Mouse (Mus musculus): ENCODE results near the gene Defa37.
"Not testable (repeated sequence)": the region's sequence is repeated elsewhere in the genome, so short reads cannot be mapped to it uniquely, and the experiment has no call there.

Defa37 gene

DNA sequence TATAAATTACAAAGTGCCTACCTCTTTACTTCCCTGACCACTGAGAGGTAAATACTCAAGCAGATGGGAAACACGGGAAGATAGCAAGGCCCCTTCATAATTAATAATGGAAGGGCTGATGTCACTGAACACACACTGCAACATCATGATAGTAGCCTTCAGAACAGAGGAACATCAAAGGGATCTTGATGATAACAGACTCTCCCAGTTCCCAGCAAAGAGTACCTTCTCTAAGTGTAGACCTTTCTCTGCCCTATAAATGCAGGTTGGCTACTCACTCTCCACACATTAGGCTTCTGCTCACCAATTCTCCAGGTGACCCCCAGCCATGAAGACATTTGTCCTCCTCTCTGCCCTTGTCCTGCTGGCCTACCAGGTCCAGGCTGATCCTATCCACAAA lies at the start of gene Defa37:
Gene Defa37, plus strand, starts transcription at position 301 of the 400 bp plus-strand sequence.
- DNase-seq = not testable (repeated sequence)

DNA sequence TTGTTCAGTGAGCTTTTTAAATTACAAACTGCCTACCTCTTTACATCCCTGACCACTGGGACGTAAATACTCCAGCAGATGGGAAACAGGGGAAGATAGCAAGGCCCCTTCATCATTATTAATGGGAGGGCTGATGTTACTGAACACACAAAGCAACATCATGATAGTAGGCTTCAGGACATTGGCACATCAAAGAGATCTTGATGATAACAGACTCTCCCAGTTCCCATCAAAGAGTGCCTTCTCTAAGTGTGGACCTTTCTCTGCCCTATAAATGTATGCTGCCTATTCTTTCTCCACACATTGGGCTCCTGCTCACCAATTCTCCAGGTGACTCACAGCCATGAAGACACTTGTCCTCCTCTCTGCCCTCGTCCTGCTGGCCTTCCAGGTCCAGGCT lies 36.5 kb upstream of the Defa37 start, which contains the start of gene Defa32:
Gene Defa32, plus strand, starts transcription at position 301 of the 400 bp plus-strand sequence.
- DNase-seq = not testable (repeated sequence)

DNA sequence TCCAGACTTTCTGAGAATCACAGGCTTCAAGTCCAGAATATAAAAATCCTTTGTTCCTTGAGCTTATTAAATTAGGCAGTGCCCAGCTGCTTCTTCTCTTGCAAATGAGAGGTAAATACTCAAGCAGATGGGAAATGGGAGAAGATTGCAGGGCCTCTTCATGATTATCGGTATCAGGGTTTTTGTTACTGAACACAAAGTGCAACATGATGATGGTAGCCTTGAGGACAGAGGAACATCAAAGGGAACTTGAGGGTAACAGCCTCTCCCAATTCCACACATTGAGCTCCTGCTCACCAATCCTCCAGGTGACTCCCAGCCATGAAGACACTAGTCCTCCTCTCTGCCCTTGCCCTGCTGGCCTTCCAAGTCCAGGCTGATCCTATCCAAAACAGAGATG lies 17.5 kb downstream of the Defa37 start, which contains the start of gene Defa28:
Gene Defa28, plus strand, starts transcription at position 301 of the 400 bp plus-strand sequence.
- DNase-seq = not testable (repeated sequence)

DNA sequence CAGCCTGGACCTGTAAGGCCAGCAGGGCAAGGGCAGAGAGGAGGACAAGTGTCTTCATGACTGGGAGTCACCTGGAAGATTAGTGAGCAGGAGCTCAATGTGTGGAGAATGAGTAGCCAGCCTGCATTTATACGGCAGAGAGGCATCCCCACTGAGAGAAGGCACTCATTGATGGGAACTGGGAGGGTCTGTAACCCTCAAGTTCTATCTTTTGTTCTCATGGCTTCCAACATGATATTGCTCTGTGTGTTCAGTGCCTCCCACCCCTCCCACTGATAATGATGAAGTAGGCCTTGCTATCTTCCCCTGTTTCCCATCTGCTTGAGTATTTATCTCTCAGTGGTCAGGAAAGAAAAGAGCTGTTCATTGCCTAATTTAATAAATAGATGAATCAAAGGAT lies 29.2 kb downstream of the Defa37 start, which contains the start of gene Gm7861:
Gene Gm7861, minus strand, starts transcription at position 101 of the 400 bp plus-strand sequence.
- not testable (repeated sequence) for DNase-seq
